Mouse (Mus musculus) heart, adult 18-20 months (tissue): ENCODE results near the gene 1700029I15Rik. TPM values are rescaled to one million over a fixed set of nuclear protein-coding genes. Genes with fewer than 3 reads are reported as not detected.
"Not testable (repeated sequence)": the region's sequence is repeated elsewhere in the genome, so short reads cannot be mapped to it uniquely, and the experiment has no call there.

Experiments used
- DNase-seq, 2 experiments: peaks; one replicate each; pipeline ENCODE4 v3.0.0; 2021 to 2022; ENCODE audit warnings: mixed read lengths in 1 of 2
- total RNA-seq, 2 experiments: library from RNA; stranded (reverse); gene quantifications; 2 replicates each; pipeline ENCODE4 v1.2.3; 2021

1700029I15Rik gene
- total RNA-seq, 2 experiments from 2014 or later = 0.25 to 1.1 TPM

GRCm38 (mm10) chr2:92392318-92393264 lies 10.3 kb downstream of the 1700029I15Rik start:
- no peak for DNase-seq

GRCm38 (mm10) chr2:92395535-92395934 lies 13.2 kb downstream of the 1700029I15Rik start:
- no peak for DNase-seq

- DNase-seq = no peak
Measured at GRCm38 (mm10) chr2:92397436-92397835, 15.1 kb downstream of the 1700029I15Rik start.

- not testable (repeated sequence) for DNase-seq
Measured at GRCm38 (mm10) chr2:92399877-92400276, 17.5 kb downstream of the 1700029I15Rik start.

GRCm38 (mm10) chr2:92400682-92401081 lies 18.3 kb downstream of the 1700029I15Rik start:
- DNase-seq = no peak

GRCm38 (mm10) chr2:92401091-92401561 lies 18.8 kb downstream of the 1700029I15Rik start, which contains the start of gene Mapk8ip1:
TSS of gene Mapk8ip1 (minus strand) at chr2:92401263.
- DNase-seq = no peak

- no peak for DNase-seq
Measured at GRCm38 (mm10) chr2:92402591-92403326, 20.4 kb downstream of the 1700029I15Rik start.

- no peak for DNase-seq
Measured at GRCm38 (mm10) chr2:92403776-92404319, 21.5 kb downstream of the 1700029I15Rik start.

- DNase-seq = no peak
Measured at GRCm38 (mm10) chr2:92404737-92405136, 22.4 kb downstream of the 1700029I15Rik start.

GRCm38 (mm10) chr2:92405687-92406086 lies 23.3 kb downstream of the 1700029I15Rik start:
- DNase-seq = no peak

- no peak for DNase-seq
Measured at GRCm38 (mm10) chr2:92408309-92409045, 26.1 kb downstream of the 1700029I15Rik start.

- peak in 1 of 2 experiments; percentile 32 for DNase-seq
Measured at GRCm38 (mm10) chr2:92411705-92412104, 29.4 kb downstream of the 1700029I15Rik start.

GRCm38 (mm10) chr2:92421723-92422387 lies 39.5 kb downstream of the 1700029I15Rik start:
- peak; percentile 50 to 61 for DNase-seq

GRCm38 (mm10) chr2:92422388-92423135 lies 40.2 kb downstream of the 1700029I15Rik start:
- peak in 1 of 2 experiments; percentile 32 for DNase-seq

GRCm38 (mm10) chr2:92423156-92423555 lies 40.8 kb downstream of the 1700029I15Rik start:
- no peak for DNase-seq

- DNase-seq = peak; percentile 97 to 98
Measured at GRCm38 (mm10) chr2:92423702-92424461, 41.5 kb downstream of the 1700029I15Rik start.

- DNase-seq = peak; percentile 80 to 90
Measured at GRCm38 (mm10) chr2:92424462-92425308, 42.3 kb downstream of the 1700029I15Rik start.

- DNase-seq = no peak
Measured at GRCm38 (mm10) chr2:92425366-92425765, 43.0 kb downstream of the 1700029I15Rik start.
